Mouse (Mus musculus) hindbrain, embryonic 12.5 days (tissue): Measurements from ENCODE around the gene Furin. TPM values are rescaled to one million over a fixed set of nuclear protein-coding genes. Genes with fewer than 3 reads are reported as not detected.

ENCODE experiments used
- ATAC-seq: fragments of 200-750 bp; cut with Nextera tagmentation; 2 replicates; pipeline ENCODE4 v1.8.0; 2017; ENCODE audit warnings: moderate TSS enrichment; ENCODE audit not compliant: low FRiP score
- H3K27ac ChIP-seq: fragments of 300-500 bp; sonication (generic); 2 replicates; pipeline ENCODE4 v1.5.1; 2016; ENCODE audit warnings: mild to moderate bottlenecking
- H3K27me3 ChIP-seq: fragments of 300-500 bp; sonication (generic); 2 replicates; pipeline ENCODE4 v1.6.1; 2016; ENCODE audit warnings: mild to moderate bottlenecking
- H3K36me3 ChIP-seq: fragments of 300-500 bp; sonication (generic); 2 replicates; pipeline ENCODE4 v1.6.1; 2016; ENCODE audit warnings: mild to moderate bottlenecking
- H3K4me1 ChIP-seq: fragments of 300-500 bp; sonication (generic); 2 replicates; pipeline ENCODE4 v1.6.1; 2016
- H3K4me2 ChIP-seq: fragments of 300-500 bp; sonication (generic); replicated peaks from 2 replicates; pipeline ENCODE4 v1.6.1; 2016; ENCODE audit warnings: mild to moderate bottlenecking
- H3K4me3 ChIP-seq: fragments of 300-500 bp; sonication (generic); 2 replicates; pipeline ENCODE4 v1.5.1; 2016; ENCODE audit warnings: mild to moderate bottlenecking
- H3K9ac ChIP-seq: fragments of 300-500 bp; sonication (generic); 2 replicates; pipeline ENCODE4 v1.6.1; 2016; ENCODE audit warnings: mild to moderate bottlenecking, moderate library complexity
- H3K9me3 ChIP-seq: fragments of 300-500 bp; sonication (generic); replicated peaks from 2 replicates; pipeline ENCODE4 v1.6.1; 2016; ENCODE audit warnings: mild to moderate bottlenecking
- WGBS: fragments of 180-500 bp; shearing (Covaris S2); methylation state at CpG from one replicate; pipeline ENCODE4 v1.1.7; 2016; 5-methylcytosine and 5-hydroxymethylcytosine counted together
- polyA plus RNA-seq: library from polyadenylated mRNA; unstranded; fragments of >200 nt; fragmentation: Nextera tagmentation; extraction: Ambion mirVana; gene quantifications from 2 replicates; pipeline ENCODE4 v1.2.1, GENCODE M21; 2016

The Furin gene
- polyA plus RNA-seq, 1 experiment from 2014 or later, result 6.9 TPM

- 91% methylated on average over 3 of the region's 3 CpGs for WGBS
- H3K4me3 ChIP-seq, result no peak overlapping the region
These were observed 30.5 kb downstream of the Furin start for GRCm38 (mm10) chr7:80374733-80375132.

DNA sequence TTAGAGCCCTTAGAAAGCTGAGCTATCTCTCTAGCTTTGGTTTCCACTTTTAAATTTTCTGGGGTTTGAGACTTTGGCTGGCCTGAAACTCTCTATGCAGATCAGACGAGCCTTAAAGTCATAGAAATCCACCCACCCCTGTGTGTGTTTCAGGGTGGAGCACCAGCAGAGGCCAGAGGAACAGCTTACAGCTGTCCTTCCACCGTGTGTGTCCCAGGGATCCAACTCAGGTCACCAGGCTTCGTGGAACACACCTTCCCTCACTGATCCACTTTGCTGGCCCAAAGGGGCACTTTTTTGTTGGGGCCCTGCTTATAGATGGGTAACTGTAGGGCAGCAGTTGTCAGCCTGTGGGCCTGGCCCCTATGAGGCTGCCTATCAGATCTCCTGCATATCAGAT is 31.0 kb downstream of the Furin start:
- H3K4me1 ChIP-seq, result peaks cover 16% of the 10 kb centered on the region
- H3K4me2 ChIP-seq, result no peak overlapping the region
- 56% methylated on average over 3 of the region's 3 CpGs for WGBS
- no peak overlapping the region for H3K9ac ChIP-seq
- no peaks in the 10 kb centered on the region; the same call in 1 of the 2 replicates for H3K27me3 ChIP-seq
- H3K4me3 ChIP-seq, result no peak overlapping the region
- H3K27ac ChIP-seq, result no peak overlapping the region
- no peaks in the 10 kb centered on the region for H3K9me3 ChIP-seq
- no peak for ATAC-seq
- 0 out of 2 replicates have a peak, but pooled peaks cover 7% of the 10 kb centered on the region for H3K36me3 ChIP-seq

More at GRCm38 (mm10) chr7:80374733-80375132, 30.5 kb downstream of the Furin start:
- H3K9ac ChIP-seq, result no peak overlapping the region
- peaks cover 11% of the 10 kb centered on the region for H3K4me1 ChIP-seq
- no peaks in the 10 kb centered on the region; the same call in 1 of the 2 replicates for H3K27me3 ChIP-seq
- H3K9me3 ChIP-seq, result no peaks in the 10 kb centered on the region
- H3K36me3 ChIP-seq, result 0 out of 2 replicates have a peak, but pooled peaks cover 7% of the 10 kb centered on the region
- no peak overlapping the region for H3K27ac ChIP-seq
- no peak overlapping the region for H3K4me2 ChIP-seq
- ATAC-seq, result no peak

GRCm38 (mm10) chr7:80373850-80374249 is 31.4 kb downstream of the Furin start:
- Histone ChIP-seq H3K9ac (no peak overlapping the region), H3K9me3 (no peaks in the 10 kb centered on the region), H3K36me3 (0 out of 2 replicates have a peak, but pooled peaks cover 7% of the 10 kb centered on the region), H3K4me3 (no peak overlapping the region), H3K27me3 (no peaks in the 10 kb centered on the region; the same call in 1 of the 2 replicates), H3K27ac (no peak overlapping the region), H3K4me1 (peaks cover 20% of the 10 kb centered on the region), H3K4me2 (no peak overlapping the region)
- no peak for ATAC-seq
- WGBS, result 78% methylated on average over 12 of the region's 12 CpGs

DNA sequence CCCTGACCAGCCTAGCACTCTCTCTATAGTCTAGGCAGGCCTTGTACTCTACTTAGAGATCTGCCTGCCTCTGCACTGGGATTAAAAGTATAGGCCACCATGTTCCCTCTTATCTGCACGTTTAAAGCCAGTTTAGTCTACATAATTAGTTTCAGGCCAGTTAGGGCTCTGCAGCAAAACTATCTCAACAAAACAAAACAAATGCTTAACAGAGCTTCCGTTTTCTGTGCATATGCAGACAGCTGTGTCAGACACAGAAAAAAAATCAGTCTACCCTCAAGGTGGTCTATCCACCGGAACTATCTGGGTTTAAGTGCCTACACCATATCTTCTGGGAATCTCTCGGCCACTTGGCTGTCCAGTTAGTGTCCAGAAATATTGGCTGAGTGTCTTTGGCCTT is 31.9 kb downstream of the Furin start:
- no peak overlapping the region for H3K4me3 ChIP-seq
- H3K4me1 ChIP-seq, result peaks cover 20% of the 10 kb centered on the region
- no peak overlapping the region for H3K4me2 ChIP-seq
- H3K9me3 ChIP-seq, result no peaks in the 10 kb centered on the region
- 85% methylated on average over 4 of the region's 4 CpGs for WGBS
- no peaks in the 10 kb centered on the region; the same call in 1 of the 2 replicates for H3K27me3 ChIP-seq
- no peak overlapping the region for H3K27ac ChIP-seq
- peaks cover 6% of the 10 kb centered on the region for H3K36me3 ChIP-seq
- no peak overlapping the region for H3K9ac ChIP-seq
- ATAC-seq, result no peak

- ATAC-seq, result no peak
- H3K27ac ChIP-seq, result no peak overlapping the region
- H3K9ac ChIP-seq, result no peak overlapping the region
- H3K4me1 ChIP-seq, result peaks cover 20% of the 10 kb centered on the region
- H3K4me3 ChIP-seq, result no peak overlapping the region
- H3K4me2 ChIP-seq, result no peak overlapping the region
- 65% methylated on average over 2 of the region's 2 CpGs for WGBS
- peaks cover 10% of the 10 kb centered on the region for H3K36me3 ChIP-seq
- H3K9me3 ChIP-seq, result no peaks in the 10 kb centered on the region
- H3K27me3 ChIP-seq, result no peaks in the 10 kb centered on the region; the same call in 1 of the 2 replicates
These were observed 32.6 kb downstream of the Furin start for GRCm38 (mm10) chr7:80372667-80373066.

DNA sequence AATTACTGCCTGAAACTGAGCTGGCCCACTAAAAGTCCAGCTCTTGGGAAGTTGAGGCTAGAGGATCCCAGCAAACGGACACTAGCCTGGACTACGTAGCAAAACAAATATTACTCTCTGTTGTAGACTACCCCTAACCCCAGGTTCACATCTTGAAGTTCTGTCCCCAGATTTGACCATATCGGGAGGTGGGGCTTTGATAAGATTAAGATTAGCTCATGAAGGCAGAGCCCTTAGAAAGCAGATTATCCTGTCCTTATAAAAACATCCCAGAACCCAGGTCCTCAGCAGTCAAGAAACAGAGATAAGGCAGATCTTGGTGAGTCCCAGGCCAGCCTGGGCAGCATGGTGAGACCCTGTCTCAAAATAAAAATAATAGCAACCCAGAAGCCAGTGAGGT is 33.1 kb downstream of the Furin start:
- 83% methylated on average over 3 of the region's 3 CpGs for WGBS
- Histone ChIP-seq H3K9ac (no peak overlapping the region), H3K4me3 (no peak overlapping the region), H3K27me3 (no peaks in the 10 kb centered on the region; the same call in 1 of the 2 replicates), H3K27ac (no peak overlapping the region), H3K4me1 (peaks cover 20% of the 10 kb centered on the region), H3K4me2 (no peak overlapping the region), H3K9me3 (no peaks in the 10 kb centered on the region), H3K36me3 (peaks cover 15% of the 10 kb centered on the region)
- ATAC-seq, result no peak

- H3K9me3 ChIP-seq, result no peaks in the 10 kb centered on the region
- ATAC-seq, result peak; percentile 81
- peaks cover 25% of the 10 kb centered on the region for H3K36me3 ChIP-seq
- 1% methylated on average over 50 of the region's 86 CpGs for WGBS
- peak within 1 kb of the TSS; percentile 92 for H3K4me3 ChIP-seq
- H3K9ac ChIP-seq, result peak within 1 kb of the TSS; percentile 97
- H3K27me3 ChIP-seq, result no peaks in the 10 kb centered on the region; the same call in 1 of the 2 replicates
- peak within 1 kb of the TSS; percentile 84 for H3K27ac ChIP-seq
- H3K4me2 ChIP-seq, result peak within 1 kb of the TSS; percentile 74
- peaks cover 19% of the 10 kb centered on the region for H3K4me1 ChIP-seq
These were observed 34.0 kb downstream of the Furin start, which contains the start of gene Man2a2 for GRCm38 (mm10) chr7:80371041-80371751. Man2a2 (minus strand) TSS chr7:80371375.

- WGBS, result 0% methylated on average over 23 of the region's 31 CpGs
- H3K9ac ChIP-seq, result peak overlapping the region; percentile 97
- H3K36me3 ChIP-seq, result peaks cover 31% of the 10 kb centered on the region
- peak overlapping the region; percentile 84 for H3K27ac ChIP-seq
- H3K4me1 ChIP-seq, result peaks cover 16% of the 10 kb centered on the region
- H3K4me2 ChIP-seq, result peak overlapping the region; percentile 74
- H3K4me3 ChIP-seq, result peak overlapping the region; percentile 92
- ATAC-seq, result peak; percentile 59
- H3K9me3 ChIP-seq, result no peaks in the 10 kb centered on the region
- no peaks in the 10 kb centered on the region; the same call in 1 of the 2 replicates for H3K27me3 ChIP-seq
These were observed 34.6 kb downstream of the Furin start for GRCm38 (mm10) chr7:80370649-80371040.

DNA sequence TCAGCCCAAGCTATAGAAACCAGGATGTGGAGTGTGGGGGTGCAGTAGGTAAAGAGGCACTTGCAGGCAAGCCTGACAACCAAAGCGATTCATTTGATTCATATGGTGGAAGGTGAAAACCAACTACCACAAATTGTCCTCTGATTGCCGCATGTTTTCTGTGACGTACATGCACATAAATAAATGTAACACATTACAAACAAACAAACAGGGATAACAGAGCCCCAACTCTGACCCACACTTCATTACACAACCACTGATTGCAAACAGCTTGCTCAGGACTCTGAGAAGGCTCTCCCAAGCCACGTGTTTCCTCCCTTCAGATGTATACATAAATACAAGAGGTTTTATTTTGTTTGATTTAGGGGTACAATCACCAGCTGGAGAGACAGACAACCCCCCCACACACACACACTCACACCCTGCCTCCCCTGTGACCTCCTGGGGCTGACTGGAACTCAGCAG is 35.2 kb downstream of the Furin start:
- Histone ChIP-seq H3K9ac (peak overlapping the region; percentile 97), H3K9me3 (no peaks in the 10 kb centered on the region), H3K4me1 (peaks cover 16% of the 10 kb centered on the region), H3K4me3 (peak overlapping the region; percentile 92), H3K27me3 (no peaks in the 10 kb centered on the region; the same call in 1 of the 2 replicates), H3K4me2 (peak overlapping the region; percentile 74), H3K36me3 (peaks cover 31% of the 10 kb centered on the region), H3K27ac (peak overlapping the region; percentile 84; the same call in 1 of the 2 replicates)
- no peak for ATAC-seq
- 61% methylated on average over 4 of the region's 4 CpGs for WGBS

DNA sequence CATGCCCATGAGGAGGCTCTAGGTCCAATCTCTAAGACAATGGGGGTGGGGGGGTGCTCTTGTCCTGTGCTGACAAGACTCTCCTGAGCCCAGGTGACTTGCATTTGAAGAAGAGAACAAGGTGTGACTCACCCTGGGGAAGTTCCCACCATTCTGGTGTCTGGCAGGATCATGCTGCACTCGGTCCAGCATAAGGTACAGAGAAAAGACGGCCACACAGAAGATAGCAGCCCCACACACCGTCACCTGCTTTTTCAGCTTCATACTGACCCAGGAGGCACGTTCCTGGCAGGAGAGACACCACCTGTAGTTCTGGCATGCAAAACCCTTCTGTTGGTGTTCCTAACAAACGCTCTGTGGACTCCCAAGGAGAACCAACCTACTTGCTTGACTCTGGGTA is 35.8 kb downstream of the Furin start:
- WGBS, result 64% methylated on average over 5 of the region's 5 CpGs
- Histone ChIP-seq H3K9ac (peak overlapping the region; percentile 35; the same call in 1 of the 2 replicates), H3K4me3 (0 out of 2 replicates have a peak overlapping the region, but pooled peaks have one; percentile 92)

DNA sequence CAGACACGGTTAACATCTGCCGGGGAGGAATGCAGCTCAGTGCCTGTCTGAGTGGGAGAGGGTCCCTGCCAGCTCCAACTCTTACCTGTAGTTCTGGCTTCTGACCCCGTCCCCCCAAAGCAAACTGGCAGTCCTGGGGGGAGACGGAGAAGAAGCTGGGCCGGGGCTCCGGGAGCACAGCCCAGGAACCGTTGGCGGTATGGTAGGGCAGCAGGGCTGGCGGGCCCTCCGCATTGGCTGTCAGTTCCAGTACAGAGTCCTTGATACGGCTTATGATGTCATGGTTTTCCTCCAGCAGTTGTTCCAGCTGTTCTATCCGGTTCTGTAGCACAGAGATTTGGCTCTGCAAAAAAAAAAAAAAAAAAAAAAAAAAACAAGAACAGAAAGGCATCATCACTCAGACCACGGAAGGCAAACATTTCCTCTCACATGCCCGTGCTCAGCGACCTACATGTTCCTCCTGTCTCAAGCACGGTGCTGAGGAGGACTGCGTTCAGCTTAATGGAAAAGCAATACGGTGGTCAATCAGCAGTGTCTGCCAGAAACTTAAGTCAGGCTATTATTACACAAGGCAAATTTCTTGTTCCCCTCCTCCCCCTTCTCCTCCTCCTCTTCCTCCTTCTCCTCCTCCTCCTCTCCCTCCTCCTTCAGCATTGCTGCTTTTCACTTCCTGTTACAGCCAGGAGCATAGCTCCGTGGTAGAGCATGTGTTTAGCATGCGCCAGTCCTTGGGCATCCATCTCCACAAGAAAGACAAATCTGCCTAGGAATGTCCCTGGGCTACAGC is 36.4 kb downstream of the Furin start:
- peak overlapping the region; percentile 35; the same call in 1 of the 2 replicates for H3K9ac ChIP-seq
- no peak for ATAC-seq
- WGBS, result 86% methylated on average over 20 of the region's 20 CpGs
- peak overlapping the region; percentile 74 for H3K4me2 ChIP-seq
- H3K4me3 ChIP-seq, result no peak overlapping the region
- no peaks in the 10 kb centered on the region; the same call in 1 of the 2 replicates for H3K27me3 ChIP-seq
- H3K27ac ChIP-seq, result no peak overlapping the region
- H3K9me3 ChIP-seq, result no peaks in the 10 kb centered on the region
- H3K36me3 ChIP-seq, result peaks cover 43% of the 10 kb centered on the region
- peaks cover 16% of the 10 kb centered on the region for H3K4me1 ChIP-seq

More for the DNA sequence above, 35.8 kb downstream of the Furin start:
- Histone ChIP-seq H3K9me3 (no peaks in the 10 kb centered on the region), H3K27me3 (no peaks in the 10 kb centered on the region; the same call in 1 of the 2 replicates), H3K27ac (no peak overlapping the region), H3K4me1 (peaks cover 16% of the 10 kb centered on the region), H3K4me2 (peak overlapping the region; percentile 74), H3K36me3 (peaks cover 36% of the 10 kb centered on the region)
- no peak for ATAC-seq

- H3K36me3 ChIP-seq, result peaks cover 51% of the 10 kb centered on the region
- no peak overlapping the region for H3K9ac ChIP-seq
These were observed 37.2 kb downstream of the Furin start for GRCm38 (mm10) chr7:80368009-80368408.

More at GRCm38 (mm10) chr7:80368009-80368408, 37.2 kb downstream of the Furin start:
- no peak overlapping the region for H3K27ac ChIP-seq
- WGBS, result 85% methylated on average over 9 of the region's 9 CpGs
- no peaks in the 10 kb centered on the region for H3K9me3 ChIP-seq
- H3K4me3 ChIP-seq, result no peak overlapping the region
- H3K27me3 ChIP-seq, result no peaks in the 10 kb centered on the region
- H3K4me1 ChIP-seq, result peaks cover 16% of the 10 kb centered on the region
- no peak for ATAC-seq
- no peak overlapping the region for H3K4me2 ChIP-seq
